Mouse (Mus musculus) CH12.LX (cell line): Measurements from ENCODE around the gene Cited4.

Experiments
- CTCF ChIP-seq, 2 experiments: IDR thresholded peaks in 1 of 2; conservative IDR thresholded peaks in 1 of 2; 2 replicates each; pipeline ENCODE4 v1.5.1; 2011 to 2012; ENCODE audit warnings: low read depth in 2 of 2, low read length in 2 of 2, improper control_type of control experiment in 1 of 2, inconsistent platforms in 1 of 2, mild to moderate bottlenecking in 1 of 2, moderate library complexity in 1 of 2
- EP300 ChIP-seq: IDR thresholded peaks from 2 replicates; pipeline ENCODE4 v1.6.1; 2011; ENCODE audit warnings: low read length, improper control_type of control experiment
- MAX ChIP-seq: IDR thresholded peaks from 2 replicates; pipeline ENCODE4 v1.6.1; 2011; ENCODE audit warnings: low read length, improper control_type of control experiment
- MEF2A ChIP-seq: IDR thresholded peaks from 2 replicates; pipeline ENCODE4 v1.6.1; 2014; ENCODE audit warnings: low read depth, mild to moderate bottlenecking, inconsistent platforms, low read length, improper control_type of control experiment, borderline replicate concordance
- MXI1 ChIP-seq: IDR thresholded peaks from 2 replicates; pipeline ENCODE4 v1.6.1; 2011; ENCODE audit warnings: mild to moderate bottlenecking, low read depth, low read length, improper control_type of control experiment
- POLR2A ChIP-seq: IDR thresholded peaks from 2 replicates; pipeline ENCODE4 v1.6.1; 2011; ENCODE audit warnings: low read depth, mild to moderate bottlenecking, improper control_type of control experiment, low read length
- RAD21 ChIP-seq: IDR thresholded peaks from 2 replicates; pipeline ENCODE4 v1.6.1; 2011; ENCODE audit warnings: low read depth, mild to moderate bottlenecking, low read length, improper control_type of control experiment, moderate library complexity
- SIN3A ChIP-seq: IDR thresholded peaks from 2 replicates; pipeline ENCODE4 v1.6.1; 2012; ENCODE audit warnings: low read length, improper control_type of control experiment, inconsistent platforms
- ZNF384 ChIP-seq: IDR thresholded peaks from 2 replicates; pipeline ENCODE4 v1.6.1; 2012; ENCODE audit warnings: low read depth, low read length, improper control_type of control experiment, inconsistent platforms

GRCm38 (mm10) chr4:120697799-120698484 lies 31.6 kb downstream of the Cited4 start:
- no peak for TF ChIP-seq POLR2A
- TF ChIP-seq RAD21, result no peak
- no peak for TF ChIP-seq ZNF384
- TF ChIP-seq CTCF (conservative IDR thresholded peaks at IDR 0.05 in 1 of 2, IDR thresholded peaks at IDR 0.05 in 1 of 2; ENCODE audit: low read depth in 2 of 2, low read length in 2 of 2), result no peak
- no peak for TF ChIP-seq MEF2A
- TF ChIP-seq MXI1, result no peak
- no peak for TF ChIP-seq EP300
- no peak for TF ChIP-seq SIN3A
- TF ChIP-seq MAX, result no peak
